Mouse (Mus musculus) CH12F3 (cell line): ENCODE measurements around the gene Klc4.

Source experiments
- in situ Hi-C: fragments of 300-500 bp; cut with MboI; formaldehyde crosslinking; loops from 2 replicates; pipeline ENCODE4 v1.14.3; 2020; ENCODE audit warnings: low sequenced_read_pairs

Gene Klc4

GRCm38 (mm10) chr17:46645561-46646321 lies at the start of gene Klc4, which contains the start of gene Mrpl2:
TSS of gene Klc4 (minus strand) at chr17:46646022.
TSS of gene Mrpl2 (plus strand) at chr17:46646229.
- in situ Hi-C loops: no loop called here

- in situ Hi-C loops: no loop called here
Measured at GRCm38 (mm10) chr17:46694517-46695063, 48.8 kb upstream of the Klc4 start.

- in situ Hi-C loops: no loop called here
Measured at GRCm38 (mm10) chr17:46691390-46691789, 45.6 kb upstream of the Klc4 start.

GRCm38 (mm10) chr17:46690665-46691064 lies 44.8 kb upstream of the Klc4 start:
- in situ Hi-C loops: no loop called here

- in situ Hi-C loops: no loop called here
Measured at GRCm38 (mm10) chr17:46685913-46686312, 40.1 kb upstream of the Klc4 start.

GRCm38 (mm10) chr17:46682654-46683389 lies 37.0 kb upstream of the Klc4 start:
- in situ Hi-C loops: no loop called here

GRCm38 (mm10) chr17:46681466-46682118 lies 35.8 kb upstream of the Klc4 start:
- in situ Hi-C loops: no loop called here

- in situ Hi-C loops: no loop called here
Measured at GRCm38 (mm10) chr17:46680760-46681373, 35.0 kb upstream of the Klc4 start, which contains the start of gene Klhdc3. TSS of gene Klhdc3 (minus strand) at chr17:46680914.

- in situ Hi-C loops: no loop called here
Measured at GRCm38 (mm10) chr17:46679843-46680759, 34.3 kb upstream of the Klc4 start.

- in situ Hi-C loops: no loop called here
Measured at GRCm38 (mm10) chr17:46678911-46679310, 33.1 kb upstream of the Klc4 start.

GRCm38 (mm10) chr17:46678416-46678815 lies 32.6 kb upstream of the Klc4 start, which contains the start of gene Mea1:
TSS of gene Mea1 (plus strand) at chr17:46678793.
- in situ Hi-C loops: no loop called here

- in situ Hi-C loops: no loop called here
Measured at GRCm38 (mm10) chr17:46674530-46675283, 28.9 kb upstream of the Klc4 start.

GRCm38 (mm10) chr17:46673850-46674529 lies 28.2 kb upstream of the Klc4 start, which contains the start of gene Rrp36:
TSS of gene Rrp36 (minus strand) at chr17:46674352.
- in situ Hi-C loops: no loop called here

GRCm38 (mm10) chr17:46669911-46670310 lies 24.1 kb upstream of the Klc4 start:
- in situ Hi-C loops: no loop called here

GRCm38 (mm10) chr17:46667712-46668111 lies 21.9 kb upstream of the Klc4 start:
- in situ Hi-C loops: no loop called here

GRCm38 (mm10) chr17:46662730-46663129 lies 16.9 kb upstream of the Klc4 start:
- in situ Hi-C loops: no loop called here

GRCm38 (mm10) chr17:46661981-46662380 lies 16.2 kb upstream of the Klc4 start:
- in situ Hi-C loops: no loop called here

GRCm38 (mm10) chr17:46661351-46661750 lies 15.5 kb upstream of the Klc4 start:
- in situ Hi-C loops: no loop called here
